Mouse (Mus musculus) large intestine, adult 2 months (tissue): ENCODE data around the gene Celf1. TPM values are rescaled to one million over a fixed set of nuclear protein-coding genes. Genes with fewer than 3 reads are reported as not detected.

Experiments
- DNase-seq: peaks from one replicate; pipeline ENCODE4 v3.0.0-alpha.2; 2012; ENCODE audit warnings: low read depth, low spot score
- WGBS: fragments of 180-500 bp; shearing (Covaris S2); methylation state at CpG from one replicate; pipeline ENCODE4 v1.1.7; 2018; 5-methylcytosine and 5-hydroxymethylcytosine counted together
- polyA plus RNA-seq: library from polyadenylated mRNA; depleted of rRNA; stranded (reverse); fragments of >200 nt; gene quantifications from 2 replicates; pipeline ENCODE4 v1.2.3, GENCODE M21; 2012; rRNA removed

Celf1 gene
- polyA plus RNA-seq, 1 experiment = 31.7 TPM

DNA sequence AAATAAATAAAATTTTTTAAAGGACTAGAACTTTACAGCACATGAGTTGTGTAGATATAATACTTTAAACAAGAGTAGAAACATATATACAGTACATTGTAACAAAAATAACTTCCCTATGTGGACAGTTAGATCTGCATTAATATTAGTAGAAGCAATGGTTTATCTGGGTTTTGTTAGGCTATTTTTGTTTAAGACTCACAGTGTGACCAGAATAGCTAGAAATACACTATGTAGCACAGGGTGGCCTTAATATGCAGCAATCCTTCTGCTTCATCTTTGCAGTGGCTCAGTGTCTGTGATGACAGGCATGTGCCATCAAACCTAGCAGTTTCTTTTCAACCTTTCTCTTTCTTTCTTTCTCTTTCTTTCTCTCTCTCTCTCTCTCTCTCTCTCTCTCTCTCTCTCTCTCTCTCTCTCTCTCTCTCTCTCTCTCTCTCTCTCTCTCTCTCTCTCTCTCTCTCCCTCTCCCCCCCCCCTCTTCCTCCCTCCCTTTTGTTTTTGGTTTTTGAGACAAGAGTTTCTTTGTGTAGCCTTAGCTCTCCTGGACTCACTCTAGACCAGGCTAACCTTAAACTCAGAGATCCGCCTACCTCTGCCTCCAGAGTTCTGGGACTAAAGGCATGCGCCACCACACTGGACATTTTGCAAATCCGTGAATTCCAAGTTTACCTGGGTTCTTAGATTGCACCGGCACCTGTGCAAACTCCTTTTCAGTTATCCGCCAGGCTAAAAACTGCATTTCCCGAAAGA, 113.2 kb downstream of the Celf1 start:
- WGBS = 0% methylated on average over 6 of the region's 6 CpGs
- no peak for DNase-seq

DNA sequence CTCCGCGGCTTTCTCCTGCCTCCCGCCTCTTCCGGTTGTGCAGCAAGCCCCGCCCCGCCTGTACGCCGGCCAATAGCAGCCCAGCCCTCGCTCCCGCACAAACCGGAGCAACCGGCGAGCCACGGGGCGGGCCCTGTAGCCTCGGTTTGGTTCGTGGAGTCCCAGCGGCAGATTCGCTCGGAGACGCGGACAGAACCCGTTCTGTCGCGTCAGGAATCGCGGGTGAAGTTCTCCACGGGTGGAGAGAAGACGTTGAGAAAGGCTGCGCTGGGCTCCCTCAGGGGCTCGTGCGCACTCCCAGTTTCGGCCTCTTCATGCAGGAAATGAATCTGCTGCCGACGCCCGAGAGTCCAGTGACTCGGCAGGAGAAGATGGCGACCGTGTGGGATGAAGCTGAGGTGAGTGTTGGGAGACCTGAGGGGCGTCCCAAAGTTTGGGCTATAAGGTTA, 113.8 kb downstream of the Celf1 start, which contains the start of gene Psmc3:
Gene Psmc3 (plus strand): TSS at position 76 of the 449 bp plus-strand sequence.
- WGBS = 1% methylated on average over 40 of the region's 40 CpGs

DNA sequence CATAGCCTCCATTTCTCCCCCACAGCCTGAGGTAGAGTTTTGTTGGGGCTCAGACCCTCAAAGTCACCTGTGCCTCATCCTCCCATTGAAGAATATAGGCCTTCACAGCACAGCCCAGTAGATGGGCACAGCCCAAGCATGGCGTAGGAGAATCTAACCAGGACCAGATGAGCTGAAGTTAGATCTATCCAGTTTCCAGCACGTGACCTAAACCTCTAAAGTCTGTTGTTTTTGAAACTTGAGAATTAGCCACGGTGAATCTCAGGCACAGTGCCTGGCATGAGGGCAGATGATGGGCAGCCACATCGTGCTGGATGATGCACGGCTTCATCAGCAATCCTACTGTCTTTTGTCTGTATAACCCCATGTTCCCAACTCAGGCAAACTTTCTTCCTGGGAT, 118.3 kb downstream of the Celf1 start:
- WGBS = 94% methylated on average over 5 of the region's 5 CpGs
- DNase-seq = no peak

More for the DNA sequence above, 113.8 kb downstream of the Celf1 start, which contains the start of gene Psmc3:
- peak; percentile 78 for DNase-seq

DNA sequence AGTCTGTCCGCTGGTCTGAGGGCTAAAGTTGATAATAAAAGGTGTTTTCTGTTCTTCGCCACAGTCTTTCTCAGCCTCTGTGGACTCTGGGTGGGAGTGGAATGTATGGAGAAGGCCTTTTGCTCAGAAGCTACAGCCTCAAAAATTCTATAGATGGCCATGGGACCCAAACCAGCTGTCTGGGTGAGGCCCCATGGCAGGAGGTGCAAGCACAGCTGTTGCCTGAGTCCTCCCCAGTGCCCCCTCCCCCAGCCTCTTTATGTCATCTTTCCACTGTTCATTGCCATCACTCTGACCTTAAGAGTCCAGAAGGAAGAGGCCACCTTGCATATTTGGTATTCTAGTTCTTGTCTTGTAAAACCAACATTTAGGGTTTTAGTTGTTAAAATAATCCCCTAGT, 119.2 kb downstream of the Celf1 start:
- no peak for DNase-seq
- 98% methylated on average over 2 of the region's 2 CpGs for WGBS

DNA sequence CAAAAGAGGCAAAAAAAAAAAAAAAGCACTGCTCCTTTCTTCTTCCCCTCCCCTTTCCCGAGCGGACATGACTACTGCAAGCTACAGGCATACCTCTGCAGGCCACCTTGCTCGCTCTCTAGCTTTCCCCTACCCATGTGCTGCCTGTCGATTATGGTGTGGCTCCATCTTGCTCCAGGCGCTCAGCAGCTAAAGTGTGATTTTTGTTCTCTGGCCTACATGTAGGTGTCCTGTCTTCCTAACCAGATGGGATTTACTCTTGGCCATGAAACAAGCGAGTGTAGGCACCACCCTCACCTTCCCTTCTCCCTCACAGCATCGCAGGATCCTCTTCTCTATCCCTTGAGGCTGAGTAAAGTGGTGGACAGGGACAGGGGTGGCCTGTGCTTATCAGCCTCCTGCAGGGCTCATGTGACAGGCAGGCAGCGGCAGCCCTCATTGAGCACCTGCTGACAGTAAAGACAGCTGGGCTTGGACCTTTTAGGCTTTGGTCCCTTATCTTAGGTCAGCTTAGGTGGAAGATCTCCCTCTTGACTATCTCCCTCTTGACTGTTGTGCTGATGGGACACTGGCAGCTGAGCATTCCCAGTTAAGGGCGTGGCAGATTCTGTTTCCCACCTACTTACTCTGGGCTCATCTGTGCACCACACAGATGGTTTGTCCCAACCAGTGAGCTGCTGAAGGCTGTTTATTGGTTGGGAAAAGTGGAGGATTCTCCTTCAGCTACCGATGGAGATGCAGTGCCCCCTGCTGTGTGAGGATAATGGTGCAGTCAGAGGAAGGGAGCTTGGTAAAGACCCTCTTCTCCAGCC, 120.6 kb downstream of the Celf1 start:
- no peak for DNase-seq
- WGBS = 78% methylated on average over 10 of the region's 10 CpGs

GRCm38 (mm10) chr2:91061849-91062481, 121.8 kb downstream of the Celf1 start:
- DNase-seq = no peak
- 73% methylated on average over 6 of the region's 6 CpGs for WGBS

- DNase-seq = no peak
- WGBS = 88% methylated on average over 16 of the region's 16 CpGs
These were observed 122.8 kb downstream of the Celf1 start for GRCm38 (mm10) chr2:91062779-91063606.

DNA sequence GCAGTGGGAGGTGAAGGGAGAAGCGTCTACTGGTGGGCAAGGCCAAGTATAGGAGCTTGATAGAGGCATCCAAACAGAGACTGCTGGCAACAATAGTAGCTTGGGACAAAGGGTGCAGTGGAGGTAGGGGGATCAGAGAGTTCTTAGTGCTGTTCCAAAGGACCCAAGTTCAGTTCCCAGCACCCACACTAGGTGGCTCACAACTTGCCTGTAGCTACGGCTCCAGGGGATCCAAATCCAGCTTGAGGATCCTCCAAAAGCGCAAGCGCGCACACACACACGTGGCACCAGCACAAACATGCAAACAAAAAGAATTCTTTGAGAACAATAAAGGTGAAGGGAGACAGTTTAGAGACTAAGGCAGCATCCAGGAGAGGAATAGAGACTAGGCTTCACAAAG, 124.0 kb downstream of the Celf1 start:
- no peak for DNase-seq
- WGBS = 87% methylated on average over 6 of the region's 6 CpGs

DNA sequence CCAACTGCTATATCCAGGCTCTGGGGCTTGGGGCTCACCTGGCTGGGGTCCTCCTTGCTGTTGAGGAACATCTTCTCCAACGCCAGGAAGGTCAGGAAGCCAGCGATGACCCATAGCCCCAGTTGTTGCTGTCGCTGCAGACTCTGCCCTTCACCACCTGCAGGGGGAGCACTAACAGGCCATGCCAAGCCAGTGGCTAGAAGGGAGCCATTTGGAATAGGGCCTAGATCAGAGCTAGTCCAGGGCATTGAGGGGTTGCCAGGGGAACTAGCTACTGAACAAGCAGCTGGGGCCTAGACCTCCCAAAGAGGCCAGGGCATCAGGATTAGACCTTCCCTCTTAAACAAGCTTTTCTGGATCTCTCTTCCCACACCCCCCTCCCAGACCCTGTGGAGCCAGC, 125.4 kb downstream of the Celf1 start:
- no peak for DNase-seq
- WGBS = 59% methylated on average over 3 of the region's 3 CpGs

DNA sequence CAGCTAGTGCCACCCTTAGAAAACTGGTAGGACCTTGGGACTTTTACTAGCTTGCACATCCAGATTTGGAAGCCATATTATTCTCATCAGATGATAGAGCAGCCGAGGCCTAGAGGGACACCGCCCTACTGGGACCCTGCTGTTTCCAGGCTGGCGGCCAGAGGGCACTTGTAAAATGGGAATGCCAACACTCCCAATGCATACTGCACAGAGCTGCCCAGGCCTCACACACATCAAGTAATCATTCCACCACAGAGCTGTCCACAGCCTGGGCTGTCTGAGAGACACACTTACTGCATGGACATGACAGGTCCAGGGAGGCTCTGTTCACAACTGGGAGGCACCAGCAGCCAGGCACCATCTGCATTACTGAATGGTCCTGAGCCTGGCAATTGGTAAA, 126.3 kb downstream of the Celf1 start:
- WGBS = 65% methylated on average over 3 of the region's 3 CpGs
- DNase-seq = no peak

DNA sequence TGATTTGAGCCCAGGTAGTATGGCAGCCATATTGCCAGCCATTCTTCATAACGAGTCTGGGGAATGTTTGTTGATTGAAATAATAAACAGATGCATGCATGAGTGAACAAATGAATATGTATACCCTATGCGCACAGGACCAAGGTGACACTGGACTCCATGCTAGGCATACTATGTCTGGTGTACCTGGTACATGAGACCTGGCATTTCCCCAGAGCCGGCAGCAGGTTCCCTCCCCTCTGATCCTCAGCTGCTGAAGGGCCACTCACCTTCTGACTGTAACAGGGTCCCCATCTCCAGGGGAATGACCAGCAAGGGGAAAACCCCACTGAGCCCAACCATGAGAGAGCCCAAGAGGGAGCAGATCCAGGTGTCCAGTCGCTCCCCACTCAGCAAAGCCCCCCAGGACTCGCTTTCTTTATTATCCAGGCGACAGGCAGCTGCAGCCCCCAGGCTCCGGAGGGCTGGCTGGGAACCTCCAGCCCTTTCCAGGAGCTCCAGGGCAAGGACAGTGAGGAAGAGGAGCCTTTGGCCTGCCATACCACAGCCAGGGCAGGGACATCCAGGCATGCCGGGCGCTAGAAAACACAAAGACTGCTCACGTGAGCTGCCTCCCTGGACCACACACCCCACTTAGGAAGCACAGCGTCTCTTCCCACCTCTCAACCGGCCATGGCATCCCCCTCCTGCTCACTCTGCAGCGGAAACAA, 128.1 kb downstream of the Celf1 start:
- no peak for DNase-seq
- WGBS = 61% methylated on average over 13 of the region's 13 CpGs

GRCm38 (mm10) chr2:91068872-91069165, 128.6 kb downstream of the Celf1 start:
- no peak for DNase-seq
- 27% methylated on average over 6 of the region's 6 CpGs for WGBS

Other genes with a start within 250 kb of the Celf1 start
- gene Fnbp4, start 195.0 kb upstream of the Celf1 start, polyA plus RNA-seq = 20.7 and 29.9 TPM in 2 replicates
- 0.15 and 0.22 TPM in 2 replicates for gene Agbl2, start 157.7 kb upstream of the Celf1 start, polyA plus RNA-seq
- gene Mtch2, start 93.2 kb upstream of the Celf1 start, polyA plus RNA-seq = 210 and 242 TPM in 2 replicates
- gene C1qtnf4, start 54.5 kb upstream of the Celf1 start, polyA plus RNA-seq = 1.2 and 1.8 TPM in 2 replicates
- gene Kbtbd4, start 35.6 kb upstream of the Celf1 start, polyA plus RNA-seq = 9.6 and 11.8 TPM in 2 replicates
- 197 and 211 TPM in 2 replicates for gene Ndufs3, start 35.6 kb upstream of the Celf1 start, polyA plus RNA-seq
- gene Rapsn, start 95.2 kb downstream of the Celf1 start, polyA plus RNA-seq = 0.49 and 0.50 TPM in 2 replicates
- 112 and 116 TPM in 2 replicates for gene Psmc3, start 113.6 kb downstream of the Celf1 start, polyA plus RNA-seq
- 21.4 and 22.7 TPM in 2 replicates for gene Slc39a13, start 130.0 kb downstream of the Celf1 start, polyA plus RNA-seq
- 26.7 and 32.6 TPM in 2 replicates for gene Spi1, start 142.0 kb downstream of the Celf1 start, polyA plus RNA-seq
- 0.10 and 0.11 TPM in 2 replicates for gene Mybpc3, start 177.8 kb downstream of the Celf1 start, polyA plus RNA-seq
- 11.2 and 16.8 TPM in 2 replicates for gene Madd, start 243.5 kb downstream of the Celf1 start, polyA plus RNA-seq